Mouse (Mus musculus): Measurements from ENCODE around the gene Cbx6.
A peak's percentile ranks its signal among the peaks of the same experiment; 100 is the strongest.
"Not testable (repeated sequence)": the region's sequence is repeated elsewhere in the genome, so short reads cannot be mapped to it uniquely, and the experiment has no call there.

The Cbx6 gene

DNA sequence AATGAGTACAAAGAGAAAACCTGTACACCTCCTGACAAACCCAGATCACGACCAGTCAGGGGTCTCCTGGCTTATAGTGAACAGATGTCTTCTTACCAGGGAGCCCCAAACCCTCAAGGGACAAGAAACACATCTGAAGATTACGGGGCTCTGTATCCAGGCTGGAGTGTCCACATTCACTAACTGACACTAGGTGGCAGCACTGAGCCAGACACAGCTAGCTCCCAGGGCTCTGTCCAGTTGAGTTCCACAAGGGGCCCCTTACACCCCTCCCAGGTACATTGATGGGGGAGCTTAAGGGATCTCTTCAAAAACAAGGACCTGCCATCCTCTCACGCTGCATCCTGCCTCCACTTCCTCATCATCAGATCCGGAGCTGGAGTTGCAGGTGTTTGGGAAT is 4.1 kb downstream of the Cbx6 start:
- peak; percentile 91 for DNase-seq (ENCODE audit: low spot score)

DNA sequence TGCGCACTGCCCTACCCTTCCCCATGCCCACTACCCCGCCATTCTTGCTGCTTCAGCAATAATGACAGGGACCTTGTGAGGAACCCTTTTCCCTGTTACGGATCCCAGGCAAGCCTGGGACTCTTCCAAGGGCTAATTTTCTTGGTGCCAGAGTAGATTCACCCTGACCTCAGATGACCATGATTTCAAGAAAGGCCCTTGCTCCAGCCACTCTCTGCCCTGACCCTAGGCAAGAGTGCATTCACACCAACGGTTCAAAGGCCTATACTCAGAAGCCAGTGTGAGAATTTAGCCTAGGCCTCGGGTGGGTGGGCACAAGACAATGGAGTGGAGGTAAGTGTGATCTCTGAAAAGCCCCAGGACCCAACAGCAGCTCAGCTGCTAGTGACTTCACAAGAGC is 5.1 kb downstream of the Cbx6 start:
- no peak for DNase-seq (ENCODE audit: low spot score)

DNA sequence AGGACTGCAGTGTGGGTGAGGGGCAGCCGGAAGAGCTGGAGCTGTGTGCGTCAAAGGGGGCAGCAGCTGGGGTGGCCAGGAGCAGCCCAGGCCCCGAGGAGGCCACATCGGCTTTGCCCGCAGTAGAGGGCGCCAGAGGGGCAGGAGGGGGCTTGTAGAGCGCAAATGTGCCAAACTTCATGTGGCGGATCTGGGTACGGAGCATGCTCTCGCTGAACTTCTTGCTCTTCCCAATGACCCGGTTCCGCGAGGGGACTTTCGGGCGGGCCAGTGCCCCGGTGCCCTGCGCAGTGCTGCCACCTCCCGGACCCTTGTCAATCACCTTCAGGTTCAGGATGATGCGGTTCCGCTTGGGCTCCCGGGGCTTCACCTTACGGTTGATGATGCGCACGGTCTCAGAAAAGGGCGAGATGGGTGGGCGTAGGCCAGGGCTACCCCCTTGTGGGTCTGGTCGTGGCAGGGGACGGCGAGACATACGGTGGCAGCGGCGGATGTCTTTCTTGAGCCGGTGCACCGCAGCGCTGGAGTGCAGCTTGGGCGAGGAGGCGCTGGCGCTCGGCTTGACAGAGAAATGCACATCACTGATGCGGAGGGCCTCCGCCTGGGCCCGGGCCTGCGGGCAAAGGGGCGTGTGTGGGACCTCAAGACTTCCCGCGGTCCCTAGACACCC is 6.0 kb downstream of the Cbx6 start:
- no peak for DNase-seq (ENCODE audit: low spot score)

DNA sequence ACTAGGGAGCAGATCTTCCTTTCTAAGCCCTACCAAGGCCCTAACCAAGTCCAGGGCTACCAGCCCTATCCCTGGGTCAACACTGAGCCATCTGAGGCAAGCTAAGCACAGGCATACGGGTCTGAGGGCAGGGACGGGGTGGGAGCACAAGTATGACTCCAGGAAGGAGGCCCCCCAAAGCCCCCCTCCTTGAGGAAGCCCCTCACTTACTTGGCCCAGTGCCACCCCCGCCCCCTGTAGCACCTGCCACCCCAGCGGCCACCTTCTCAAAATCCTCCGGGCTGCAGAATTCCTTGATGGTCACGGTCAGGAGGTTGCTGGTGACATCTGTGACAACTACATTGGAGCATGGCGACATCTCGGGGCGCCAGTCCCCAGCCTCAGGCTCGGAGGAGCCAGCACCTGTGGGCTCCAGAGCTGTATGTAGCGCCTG is 6.7 kb downstream of the Cbx6 start:
- no peak for DNase-seq (ENCODE audit: low spot score)

DNA sequence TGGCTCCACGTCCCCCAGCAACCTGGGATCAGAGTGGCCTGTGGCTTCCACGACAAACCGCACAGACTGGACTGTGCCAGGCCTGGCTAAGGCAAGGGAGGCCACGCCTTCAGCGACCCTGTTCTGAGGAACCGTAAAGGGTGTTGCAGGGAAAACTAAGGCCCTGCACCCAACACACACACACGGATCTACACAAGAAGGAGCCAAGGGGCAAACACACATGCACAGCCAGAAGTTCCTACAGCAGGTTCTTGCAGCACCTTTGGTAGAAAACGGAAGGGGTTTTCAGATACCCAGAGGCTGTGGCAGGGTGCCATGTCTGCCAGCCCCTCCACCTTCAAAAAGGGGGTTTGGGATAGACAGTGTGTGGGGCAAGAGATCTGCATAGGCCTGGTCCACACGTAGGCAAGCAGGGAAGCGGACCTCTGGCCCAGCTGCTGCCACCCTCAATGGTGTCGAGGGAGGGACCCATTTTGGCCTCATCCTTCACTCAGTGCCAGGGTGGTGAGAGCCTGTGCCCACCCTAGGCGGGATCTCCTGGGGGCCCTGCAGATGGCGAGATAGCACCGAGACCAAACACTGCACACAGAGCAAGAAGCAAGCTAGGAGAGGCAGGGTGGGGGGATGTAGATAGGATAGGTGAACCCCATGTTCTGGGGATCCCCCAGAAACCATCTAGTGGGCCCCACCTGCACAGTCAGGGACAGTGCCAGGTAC is 7.3 kb downstream of the Cbx6 start:
- no peak for DNase-seq (ENCODE audit: low spot score)

DNA sequence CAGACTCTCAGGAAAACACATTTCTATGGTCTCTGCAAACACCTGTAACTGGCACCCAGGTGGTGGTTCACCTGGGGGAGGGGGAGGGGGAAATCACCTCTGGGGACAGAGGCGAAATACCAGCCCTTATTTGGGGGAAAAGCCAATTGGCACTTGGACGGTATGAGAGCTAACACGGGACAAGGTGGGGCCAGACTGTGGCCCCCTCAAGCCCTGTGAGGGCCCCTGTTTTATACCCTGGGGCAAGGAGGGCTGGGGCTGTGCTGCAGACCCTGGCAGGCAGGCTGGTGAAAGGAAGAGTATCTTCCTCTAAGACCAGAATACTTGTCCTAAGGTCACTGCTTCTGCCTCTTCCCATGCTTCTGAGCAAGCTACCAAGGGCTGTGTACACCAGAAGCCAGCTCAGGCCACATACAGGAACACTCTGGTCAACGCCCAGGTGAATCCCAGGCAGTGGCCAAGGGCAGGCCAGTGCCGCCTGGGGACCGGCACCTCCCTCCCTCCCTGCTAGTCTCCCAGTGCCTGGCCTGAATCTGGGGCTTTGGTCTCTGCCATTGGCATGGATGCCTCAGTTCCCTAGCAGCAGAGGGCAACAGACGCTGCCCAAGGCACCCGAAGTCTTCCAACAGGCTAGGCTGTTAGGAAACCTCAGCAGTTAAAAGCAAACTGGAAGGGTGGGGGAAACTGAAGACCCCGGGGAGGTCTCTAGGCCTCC is 8.1 kb downstream of the Cbx6 start:
- DNase-seq (ENCODE audit: low spot score) = no peak

DNA sequence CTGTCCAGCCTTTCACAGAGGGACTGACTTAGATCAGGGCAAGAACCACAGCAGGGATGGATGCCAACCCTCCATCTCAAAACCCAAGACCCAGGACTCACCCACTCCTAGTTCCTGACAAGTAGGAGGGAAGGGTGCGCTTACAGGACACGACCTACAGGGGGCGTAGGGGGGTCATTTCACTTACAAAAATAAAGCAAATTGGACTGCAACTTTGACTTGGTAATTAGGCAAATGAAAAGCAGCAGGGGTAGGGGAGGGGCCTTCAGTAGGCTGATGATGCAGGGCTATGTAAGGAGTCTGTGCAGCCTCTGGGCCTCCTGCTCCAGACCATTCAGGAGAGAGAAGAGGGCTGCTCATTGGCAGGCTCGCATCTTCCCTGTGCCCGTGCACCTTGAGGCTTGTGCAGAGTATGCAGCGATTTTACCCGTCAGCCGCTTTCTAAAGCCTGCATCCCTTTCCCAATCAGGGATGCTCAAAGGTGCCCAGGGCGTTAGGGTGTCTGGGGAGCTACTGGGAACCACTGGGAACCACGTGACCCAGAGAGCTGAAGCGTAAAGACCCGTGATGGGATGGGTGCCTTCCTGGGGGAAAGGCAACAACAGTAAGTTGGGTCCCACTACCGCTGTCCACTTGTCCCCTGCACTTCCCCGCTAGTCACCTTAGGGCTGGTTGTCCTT is 9.2 kb downstream of the Cbx6 start:
- DNase-seq (ENCODE audit: low spot score) = peak; percentile 78

DNA sequence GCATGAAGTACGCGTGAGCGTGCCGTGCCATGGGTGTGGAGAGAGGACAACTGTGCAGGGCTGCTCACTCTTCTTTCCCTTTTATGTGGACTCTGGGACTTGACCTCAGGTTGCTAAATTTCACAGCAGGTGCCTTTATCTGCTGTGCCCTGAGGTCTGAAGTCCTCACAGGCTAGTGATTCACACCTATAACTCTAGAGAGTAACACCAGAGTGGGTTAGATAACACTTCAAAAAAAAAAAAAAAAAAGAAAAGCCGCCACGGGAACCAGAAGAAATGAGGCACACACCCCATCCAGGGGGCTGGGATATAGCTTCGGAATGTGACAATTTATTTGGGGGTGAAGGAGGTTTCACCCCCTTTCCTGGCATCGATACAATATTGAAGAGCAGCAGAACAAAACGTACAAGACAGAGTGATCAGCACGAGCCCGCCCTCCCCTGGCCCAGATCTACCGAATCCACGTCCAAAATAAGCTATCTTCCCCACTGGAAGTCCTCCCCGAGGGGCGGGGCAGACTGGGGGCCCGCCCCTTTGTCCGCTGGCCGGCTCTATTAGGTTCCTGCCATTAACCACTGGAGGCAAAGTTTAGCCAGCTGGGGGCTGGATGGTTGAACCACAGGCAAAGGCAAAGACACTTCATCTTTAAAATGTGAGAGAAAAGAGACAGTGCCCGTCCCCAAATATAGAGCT is 10.8 kb downstream of the Cbx6 start:
- DNase-seq (ENCODE audit: low spot score) = no peak

DNA sequence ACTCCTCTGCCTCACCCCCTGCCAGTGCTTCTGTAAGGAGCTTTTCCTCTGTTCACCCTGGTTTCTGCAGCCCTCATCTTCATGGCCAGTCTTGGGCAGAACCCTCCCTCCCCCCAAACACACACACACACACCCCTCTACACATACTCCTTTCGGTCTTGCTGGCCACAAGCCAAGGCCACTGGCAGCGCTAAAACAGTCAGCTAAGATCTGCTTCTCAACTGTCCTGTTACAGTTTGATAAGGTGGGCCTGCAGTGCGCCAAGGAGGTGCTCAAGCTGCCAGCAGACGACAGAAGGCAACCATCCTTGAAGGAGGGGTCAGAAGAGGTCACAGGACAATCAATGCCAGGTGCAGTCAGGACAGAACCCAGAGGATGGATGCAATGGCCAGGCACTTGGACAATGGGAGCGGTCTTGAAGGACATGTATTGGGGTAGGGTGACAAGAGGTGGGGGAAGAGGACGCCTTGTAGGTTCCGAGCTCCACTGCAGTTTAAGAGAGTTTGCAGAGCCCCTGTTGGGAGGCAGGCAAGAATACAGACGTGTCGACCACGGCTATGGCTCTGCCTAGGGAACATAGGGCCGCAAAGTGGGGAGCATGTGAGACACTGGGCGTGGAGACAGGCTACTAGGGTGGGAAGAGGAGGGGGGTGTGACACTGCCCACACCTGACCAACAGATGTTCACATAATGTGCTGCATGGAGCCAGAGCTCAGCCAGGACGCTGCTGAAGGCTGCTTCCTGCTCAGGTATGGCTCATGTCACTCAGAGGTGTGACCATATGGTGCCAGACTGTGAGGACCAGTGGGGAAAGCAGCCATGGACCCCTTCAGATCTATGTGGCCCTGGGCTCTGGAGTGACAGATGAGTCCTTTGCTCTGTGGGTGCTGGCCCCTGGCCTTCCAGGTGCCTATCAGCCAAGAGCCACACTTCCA is 12.0 kb downstream of the Cbx6 start:
- peak; percentile 50 for DNase-seq (ENCODE audit: low spot score)

DNA sequence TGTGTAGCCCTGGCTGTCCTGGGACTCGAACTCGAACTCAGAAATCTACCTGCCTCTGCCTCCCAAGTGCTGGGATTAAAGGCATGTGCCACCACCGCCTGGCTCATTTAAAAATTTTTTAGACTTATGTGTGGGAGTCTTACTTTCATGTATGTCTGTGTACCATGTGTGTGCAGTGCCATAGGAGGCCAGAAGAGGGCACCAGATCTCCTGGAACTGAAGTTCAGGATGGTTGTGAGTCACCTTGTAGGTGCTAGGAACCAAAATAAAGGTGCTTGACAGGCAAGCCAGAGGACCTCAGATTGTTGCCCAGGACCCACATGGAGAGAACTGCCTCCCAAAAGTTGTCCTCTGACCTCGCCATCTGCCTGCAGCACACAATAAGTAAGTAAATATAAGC is 16.2 kb downstream of the Cbx6 start:
- DNase-seq (ENCODE audit: low spot score) = no peak

DNA sequence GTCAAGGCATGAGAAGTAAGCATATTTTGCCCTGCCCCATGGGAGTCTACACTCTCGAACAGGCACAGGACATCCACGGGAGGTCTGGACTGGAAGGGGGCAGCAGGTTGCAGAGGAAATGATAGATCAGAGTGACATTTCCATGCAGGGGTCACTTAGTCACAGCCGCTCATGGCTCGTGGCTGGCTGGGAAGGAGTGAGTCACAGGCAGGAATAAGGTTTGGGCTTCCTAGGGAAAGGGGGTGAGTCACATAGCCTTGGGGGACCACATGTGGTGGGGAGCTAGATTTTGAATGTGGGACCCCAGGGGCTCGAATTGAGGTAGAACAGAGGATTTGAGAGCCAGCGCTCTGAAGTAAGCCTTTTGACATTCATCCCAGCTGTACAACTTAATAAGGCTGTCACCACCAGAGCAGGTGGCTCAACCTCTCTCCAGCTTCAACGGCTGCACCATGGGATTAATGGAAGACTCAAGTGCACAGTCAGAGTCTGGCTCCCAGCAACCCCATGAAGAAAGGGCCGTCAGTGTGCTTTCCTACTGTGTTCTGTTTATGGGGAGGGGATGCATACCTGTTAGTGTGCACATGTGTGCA is 20.7 kb downstream of the Cbx6 start:
- DNase-seq (ENCODE audit: low spot score) = no peak

DNA sequence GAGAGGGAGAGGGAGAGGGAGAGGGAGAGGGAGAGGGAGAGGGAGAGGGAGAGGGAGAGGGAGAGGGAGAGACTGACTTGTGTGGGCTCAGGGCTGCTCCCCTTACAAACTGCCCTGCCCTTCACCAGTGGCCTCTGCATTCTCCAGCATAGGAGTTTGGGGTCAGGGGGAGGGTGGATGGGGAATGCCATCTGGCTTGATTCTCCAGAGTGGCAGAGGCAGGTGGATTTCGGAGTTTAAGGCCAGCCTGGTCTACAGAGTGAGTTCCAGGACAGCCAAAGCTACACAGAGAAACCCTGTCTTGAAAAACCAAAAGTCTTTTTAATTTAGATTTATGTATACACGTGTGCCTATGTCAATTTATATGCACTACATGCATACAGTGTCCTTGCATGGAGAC is 21.6 kb downstream of the Cbx6 start:
- not testable (repeated sequence) for DNase-seq (ENCODE audit: low spot score)

DNA sequence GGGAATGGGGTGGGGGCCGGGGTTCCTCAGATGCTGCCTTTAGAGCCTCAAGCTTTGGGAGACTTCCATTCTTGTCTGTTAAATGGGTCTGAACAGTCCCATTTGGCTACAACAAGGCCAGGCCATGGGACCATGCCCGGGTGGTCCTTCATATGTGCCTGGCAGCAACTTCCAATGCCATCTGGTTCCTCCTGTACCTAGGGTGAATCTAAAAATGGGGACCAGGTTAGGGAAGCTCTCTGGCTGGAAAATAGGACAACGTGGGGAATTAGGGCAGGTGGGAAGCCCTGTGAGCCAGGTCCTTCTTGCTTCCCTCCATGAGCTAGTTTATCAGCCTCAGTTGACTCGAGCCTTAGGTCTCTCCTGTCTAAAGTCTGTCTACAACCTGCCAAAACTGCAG is 23.5 kb downstream of the Cbx6 start:
- DNase-seq (ENCODE audit: low spot score) = no peak

DNA sequence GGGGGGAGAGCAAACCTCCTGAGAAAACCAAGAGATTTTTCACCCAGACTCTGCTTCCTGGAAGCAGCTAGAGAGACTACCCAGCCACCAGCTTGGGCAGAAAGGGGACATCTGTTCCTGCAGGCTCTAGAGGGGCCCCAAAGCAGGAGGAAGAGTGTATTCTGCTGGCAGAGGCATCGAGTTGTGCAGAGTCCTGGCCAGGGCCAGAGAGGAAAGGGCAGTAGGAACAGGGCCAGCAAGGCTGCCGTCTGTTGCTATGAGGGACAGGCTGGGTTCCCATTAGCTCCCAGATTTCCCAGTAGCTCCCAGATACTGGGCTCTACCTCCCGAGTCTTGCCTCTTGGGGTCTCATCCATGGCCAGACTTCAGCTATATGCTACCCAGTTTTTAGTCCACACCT is 24.4 kb downstream of the Cbx6 start:
- no peak for DNase-seq (ENCODE audit: low spot score)

DNA sequence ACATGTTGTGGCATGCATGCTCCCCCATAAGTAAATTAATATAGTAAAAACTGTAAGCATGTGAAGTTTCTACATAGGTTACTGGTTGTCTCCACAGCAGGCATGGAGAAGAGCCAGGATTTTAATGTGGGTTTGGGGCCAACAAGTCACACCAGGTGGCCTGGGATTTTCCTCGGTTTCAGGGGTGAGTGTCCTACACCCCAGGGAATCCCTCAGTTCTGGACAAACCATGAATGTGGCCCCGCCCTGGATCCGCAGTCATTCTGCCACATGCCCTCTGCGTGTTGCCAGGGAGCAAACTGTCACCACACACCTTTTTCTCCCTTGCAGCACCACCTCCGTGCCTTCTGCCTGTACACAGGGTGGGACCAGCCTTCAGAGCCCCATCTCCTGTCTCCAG is 25.8 kb downstream of the Cbx6 start:
- no peak for DNase-seq (ENCODE audit: low spot score)

DNA sequence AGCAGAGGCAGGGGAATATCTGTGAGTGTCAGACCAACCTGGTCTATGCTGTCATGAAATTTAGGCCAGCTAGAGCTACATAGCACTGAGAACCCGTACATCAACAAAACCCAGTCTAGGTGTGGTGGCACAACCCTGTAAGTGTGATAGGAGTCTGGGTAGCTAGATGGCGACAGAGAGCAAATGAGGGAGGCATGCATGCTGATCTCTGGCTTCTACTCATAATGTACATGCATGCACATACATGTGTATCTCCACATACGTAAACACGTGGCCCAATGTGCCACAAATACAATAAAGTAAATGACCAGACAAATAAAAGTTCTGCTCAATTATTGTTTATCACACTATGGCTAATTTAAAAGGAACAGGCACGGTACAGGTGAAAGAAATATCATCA is 26.4 kb downstream of the Cbx6 start:
- DNase-seq (ENCODE audit: low spot score) = peak; percentile 85

DNA sequence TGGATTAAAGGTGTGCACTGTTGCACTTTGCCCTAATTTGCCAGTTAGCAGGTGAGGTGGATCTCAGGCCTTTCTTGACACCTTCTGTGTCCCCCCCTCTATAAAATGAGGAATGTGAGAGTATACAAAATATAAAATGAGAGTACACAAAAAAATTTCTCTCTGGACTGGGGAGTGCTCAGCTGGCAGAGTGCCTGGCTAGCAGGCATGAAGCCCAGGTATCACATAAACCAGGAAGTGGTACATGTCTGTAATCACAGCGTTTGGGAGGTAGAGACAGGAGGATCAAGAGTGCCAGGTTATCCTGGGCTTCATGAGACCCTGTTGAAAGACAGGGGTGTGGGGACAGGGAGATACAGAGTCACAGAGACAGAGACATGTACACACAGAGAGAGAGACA is 27.4 kb downstream of the Cbx6 start:
- DNase-seq (ENCODE audit: low spot score) = no peak

DNA sequence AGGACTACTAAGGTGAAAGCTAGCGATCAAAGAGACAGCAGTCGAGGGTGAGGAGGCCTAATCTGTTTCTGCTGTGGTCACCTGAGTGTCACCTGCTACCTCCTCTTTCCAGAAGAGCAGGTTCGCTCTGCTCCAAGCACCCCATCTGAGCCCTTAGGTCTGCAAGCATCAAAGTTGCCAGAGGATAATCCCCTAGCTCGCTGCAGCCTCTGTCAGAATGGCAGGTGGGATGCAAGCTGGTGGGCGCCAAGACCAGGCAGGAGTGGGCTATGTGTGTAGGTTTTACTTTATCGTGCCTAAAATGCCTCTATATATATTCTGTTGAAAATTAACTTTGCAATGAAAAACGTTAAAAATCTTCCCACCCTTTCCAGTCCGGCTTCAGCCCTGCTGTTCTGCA is 29.2 kb downstream of the Cbx6 start:
- DNase-seq (ENCODE audit: low spot score) = no peak

DNA sequence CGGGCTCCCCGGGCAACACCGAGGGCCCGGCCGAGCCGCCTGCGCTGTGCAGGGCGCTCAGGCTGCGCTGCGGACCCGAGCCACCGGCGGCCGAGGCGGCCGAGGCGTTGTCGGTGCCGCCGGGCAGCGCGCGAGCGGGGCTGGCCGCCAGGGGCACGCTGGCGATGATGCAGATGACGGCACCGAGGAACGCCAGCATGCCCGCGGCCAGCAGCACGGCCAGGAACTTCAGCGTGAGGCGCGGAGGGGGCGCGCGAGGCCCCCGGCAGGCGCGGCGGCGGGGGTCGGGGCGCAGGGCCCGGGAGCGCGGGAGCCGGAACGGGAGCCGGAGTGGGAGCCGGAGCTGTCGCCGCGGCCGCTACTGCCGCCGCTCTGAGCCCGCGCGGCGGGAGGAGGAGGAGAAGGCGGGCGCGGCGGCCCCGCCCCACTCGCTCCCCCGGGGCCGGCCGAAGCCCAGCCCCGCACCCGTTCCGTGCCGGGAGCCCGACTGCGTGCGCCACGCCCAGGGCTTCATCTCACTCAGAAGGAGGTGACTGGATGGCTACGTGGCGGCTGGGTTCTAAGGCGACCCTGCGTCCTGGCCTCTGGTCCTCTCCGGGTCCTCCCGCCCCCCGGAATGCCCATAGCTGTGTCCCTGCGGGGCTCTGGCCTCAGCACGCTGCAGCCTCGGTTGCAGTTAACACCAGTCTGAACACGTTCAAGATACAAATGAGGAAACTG is 30.0 kb downstream of the Cbx6 start, which contains the start of gene Nptxr:
Gene Nptxr, minus strand, starts transcription at position 415 of the 720 bp plus-strand sequence.
- DNase-seq (ENCODE audit: low spot score) = peak; percentile 82
